In the genomic region with DNA sequence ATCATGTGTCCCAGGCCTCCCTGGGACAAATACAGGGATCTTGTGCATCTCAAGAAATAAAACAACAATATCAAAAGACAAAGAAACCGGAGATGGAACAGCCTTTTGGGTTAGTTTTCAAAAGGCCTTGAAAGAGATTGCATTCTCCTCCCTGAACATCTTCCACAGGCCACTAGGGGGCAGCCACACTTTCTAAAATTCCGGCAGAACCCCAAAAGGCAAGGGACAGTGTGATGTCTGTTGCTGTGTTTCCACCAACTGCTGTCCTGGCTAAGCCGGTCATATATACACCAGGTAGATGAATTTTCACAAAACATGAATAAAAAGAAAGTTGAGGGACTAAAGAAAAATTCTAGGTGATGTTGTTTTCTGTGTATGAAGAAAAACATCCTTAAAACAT, we compare ENCODE assay signal across 8 mouse cellular contexts. TPM values are rescaled to one million over a fixed set of nuclear protein-coding genes. Genes with fewer than 3 reads are reported as not detected.
DNase-seq lines count a peak whose midpoint lies in the region; ATAC-seq and TF ChIP-seq lines count a peak whose summit lies in the region.

No protein-coding gene starts in this region.

- ATAC-seq in CD4-positive, CD25-positive, alpha-beta regulatory T cell, adult 4 months, result no peak
- ATAC-seq in hindbrain, postnatal 0 days, result no peak
- no peak for ATAC-seq in liver, embryonic 14.5 days (ENCODE audit: insufficient read depth)

- H3K9me3 ChIP-seq in hindbrain, postnatal 0 days (ENCODE audit: low read length), result no peaks in the 10 kb centered on the region
- no peaks in the 10 kb centered on the region for H3K9me3 ChIP-seq in liver, embryonic 14.5 days (ENCODE audit: control insufficient read depth, low read length)

- no peak overlapping the region for H3K9ac ChIP-seq in hindbrain, postnatal 0 days (replicated peaks; ENCODE audit: low read length)
- no peak overlapping the region for H3K9ac ChIP-seq in liver, embryonic 14.5 days (replicated peaks)

- no peak overlapping the region for H3K4me3 ChIP-seq in hindbrain, postnatal 0 days (ENCODE audit: low read length)
- H3K4me3 ChIP-seq in liver, embryonic 14.5 days (ENCODE audit: insufficient read depth in 1 of 2, low read depth in 2 of 2, low read length in 2 of 2), result no peak overlapping the region

- TF ChIP-seq EP300 in liver, embryonic 14.5 days (IDR thresholded peaks at IDR 0.05; ENCODE audit: low read depth), result no peak

- H3K36me3 ChIP-seq in hindbrain, postnatal 0 days (ENCODE audit: insufficient read depth, low read length), result no peaks in the 10 kb centered on the region
- H3K36me3 ChIP-seq in liver, embryonic 14.5 days (replicated peaks; ENCODE audit: control insufficient read depth, insufficient read depth, low read depth), result no peaks in the 10 kb centered on the region

- H3K4me2 ChIP-seq in hindbrain, postnatal 0 days (ENCODE audit: low read depth, low read length), result no peak overlapping the region
- no peak overlapping the region for H3K4me2 ChIP-seq in liver, embryonic 14.5 days (ENCODE audit: low read depth)

- H3K4me1 ChIP-seq in hindbrain, postnatal 0 days (ENCODE audit: insufficient read depth, low read length), result no peaks in the 10 kb centered on the region
- no peaks in the 10 kb centered on the region for H3K4me1 ChIP-seq in liver, embryonic 14.5 days (replicated peaks; ENCODE audit: control insufficient read depth in 2 of 2, insufficient read depth in 2 of 2, low read length in 1 of 2)

- TF ChIP-seq CTCF in hindbrain, postnatal 0 days (IDR thresholded peaks at IDR 0.05; ENCODE audit: low read depth), result peak; percentile 87
- TF ChIP-seq CTCF in liver, embryonic 14.5 days (IDR thresholded peaks at IDR 0.05; ENCODE audit: low read depth), result peak; percentile 61

- no peaks in the 10 kb centered on the region for H3K27me3 ChIP-seq in hindbrain, postnatal 0 days (ENCODE audit: insufficient read depth, low read length)
- H3K27me3 ChIP-seq in liver, embryonic 14.5 days (ENCODE audit: control insufficient read depth, insufficient read depth, low read length), result no peaks in the 10 kb centered on the region

- 16% methylated on average over 3 of the region's 3 CpGs for WGBS in hindbrain, postnatal 0 days
- WGBS in liver, embryonic 14.5 days (ENCODE audit: insufficient replicate concordance), result 15% methylated on average over 3 of the region's 3 CpGs

- no peak overlapping the region for H3K27ac ChIP-seq in hindbrain, postnatal 0 days
- H3K27ac ChIP-seq in liver, embryonic 14.5 days, result no peak overlapping the region

- DNase-seq in CD4-positive, CD25-positive, alpha-beta regulatory T cell, adult 2 months (ENCODE audit: low read depth, low spot score), result peak; percentile 3
- peak; percentile 7 for DNase-seq in thymus, postnatal 0 days (ENCODE audit: low spot score)
- DNase-seq in thymus, postnatal 25 days, result no peak
- peak; percentile 78 for DNase-seq in embryo, embryonic 10.5 days (ENCODE audit: low spot score)
- peak; percentile 84 for DNase-seq in hindbrain, postnatal 0 days (ENCODE audit: low spot score)
- DNase-seq in liver, embryonic 14.5 days (ENCODE audit: low read depth in 3 of 3, low spot score in 3 of 3), result peak in 1 of 3 experiments; percentile 1
- peak; percentile 68 to 86 for DNase-seq in right cerebral cortex, postnatal 10 days (ENCODE audit: low spot score in 2 of 2)

RNA-seq across cellular contexts. Expression of gene Dnah9, which starts 46.3 kb away (rescaled TPM):
- under 1 TPM in 1 of 2 experiments, not detected in 1; 0.13 TPM for polyA plus RNA-seq in CD4-positive, CD25-positive, alpha-beta regulatory T cell, adult 4 months (2017; shearing (Covaris generic))
- 1.2 and 1.4 TPM in 2 replicates for polyA plus RNA-seq in thymus, postnatal 0 days (2015; fragmentation: Nextera tagmentation; extraction: Ambion mirVana)
- 3.5 and 6.7 TPM in 2 replicates for total RNA-seq in hindbrain, postnatal 0 days (2014; rRNA removed)
- polyA plus RNA-seq in hindbrain, postnatal 0 days (2015; fragmentation: Nextera tagmentation; extraction: Ambion mirVana), result 2.1 and 2.7 TPM in 2 replicates
- polyA plus RNA-seq in liver, embryonic 14.5 days (2012; rRNA removed), result not detected in 2 replicates
- polyA plus RNA-seq in liver, embryonic 14.5 days (2014; fragmentation: Nextera tagmentation; extraction: Ambion mirVana), result not detected in 2 replicates
